Mouse (Mus musculus): ENCODE measurements at regions not wholly inside any gene's neighbourhood (a gene's known extent, or its start where the extent isn't known, plus 50 kb on each side); places are given as distances from the start of the nearest gene placed in this dataset.

DNA sequence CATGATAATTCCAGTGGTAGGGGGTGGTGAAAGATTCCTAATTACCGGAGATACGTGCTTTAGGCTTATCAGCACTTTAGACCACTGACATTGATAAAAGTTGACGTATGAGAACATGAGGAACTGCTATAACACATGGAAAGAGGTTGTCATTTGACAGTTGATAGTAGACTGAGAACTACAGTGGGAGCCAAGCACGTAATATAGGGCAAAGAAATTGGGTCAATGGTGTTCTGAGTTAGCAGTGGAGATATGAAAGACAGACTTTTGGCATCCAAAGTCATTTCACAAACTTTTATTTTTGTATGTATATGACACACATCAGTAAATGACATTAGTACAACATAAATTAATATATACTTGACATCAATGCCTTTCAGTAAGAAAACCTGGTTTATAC, 159.6 kb upstream of the Adamts3 start:
- TF ChIP-seq MAX (IDR thresholded peaks at IDR 0.05; ENCODE audit: low read depth), result no peak
- TF ChIP-seq MYOD1 (IDR thresholded peaks at IDR 0.05; ENCODE audit: control insufficient read depth in 1 of 3, insufficient read length in 2 of 3, low read depth in 2 of 3), result no peak
- no peak for TF ChIP-seq REST (IDR thresholded peaks at IDR 0.05; ENCODE audit: insufficient read depth, insufficient read length)
- no peak for TF ChIP-seq TCF12 (IDR thresholded peaks at IDR 0.05; ENCODE audit: insufficient read depth, poor library complexity, severe bottlenecking)
- no peak for TF ChIP-seq USF1 (IDR thresholded peaks at IDR 0.05; ENCODE audit: low read depth)
- TF ChIP-seq TCF3 (IDR thresholded peaks at IDR 0.05; ENCODE audit: insufficient read length, low read depth), result no peak
- TF ChIP-seq POLR2A (IDR thresholded peaks at IDR 0.05; ENCODE audit: insufficient read length, low read depth), result no peak
- no peak overlapping the region for H3ac ChIP-seq (ENCODE audit: control insufficient read depth, insufficient read length)

DNA sequence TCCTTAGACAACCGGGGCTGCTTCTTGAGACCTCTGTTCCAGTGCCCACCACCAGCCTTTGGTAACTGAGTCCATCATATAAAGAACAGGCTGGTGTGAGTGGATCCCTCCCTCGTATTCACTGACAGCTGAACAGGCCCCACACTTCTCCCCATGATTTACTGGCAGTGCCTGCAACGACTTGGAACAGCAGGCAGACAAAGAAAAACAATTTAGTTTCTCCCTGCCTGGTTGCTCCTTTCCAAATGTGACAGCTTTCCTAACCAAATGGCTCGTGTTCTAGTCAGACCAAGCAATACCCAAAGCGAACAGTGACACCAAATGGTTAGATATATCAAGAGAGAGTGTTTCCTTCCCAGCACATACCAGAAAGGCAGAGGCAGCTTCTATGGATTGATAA, 150.0 kb upstream of the Adamts3 start:
- Histone ChIP-seq H3K4me2 (ENCODE audit: low read depth) (no peak overlapping the region), H3K4me3 (no peak overlapping the region), H3K79me2 (ENCODE audit: control insufficient read depth, insufficient read depth) (no peaks in the 10 kb centered on the region), H3K27me3 (ENCODE audit: control insufficient read depth, insufficient read depth, insufficient read length) (no peaks in the 10 kb centered on the region), H3ac (ENCODE audit: control insufficient read depth, insufficient read length) (no peak overlapping the region), H3K36me3 (ENCODE audit: control insufficient read depth, insufficient read depth) (no peaks in the 10 kb centered on the region)
- TF ChIP-seq POLR2AphosphoS2 (IDR thresholded peaks at IDR 0.05; ENCODE audit: insufficient read length, low read depth) (no peak), POLR2A (IDR thresholded peaks at IDR 0.05; ENCODE audit: insufficient read length, low read depth) (no peak), SRF (IDR thresholded peaks at IDR 0.05; ENCODE audit: control insufficient read depth, insufficient read length, low read depth) (no peak), MAX (IDR thresholded peaks at IDR 0.05; ENCODE audit: low read depth) (no peak)

More for the DNA sequence above, 159.6 kb upstream of the Adamts3 start:
- Histone ChIP-seq H3K4me2 (ENCODE audit: low read depth) (no peak overlapping the region), H3K4me3 (no peak overlapping the region), H3K27me3 (ENCODE audit: control insufficient read depth, insufficient read depth, insufficient read length) (no peaks in the 10 kb centered on the region), H3K79me2 (ENCODE audit: control insufficient read depth, insufficient read depth) (no peaks in the 10 kb centered on the region), H3K36me3 (ENCODE audit: control insufficient read depth, insufficient read depth) (no peaks in the 10 kb centered on the region)

DNA sequence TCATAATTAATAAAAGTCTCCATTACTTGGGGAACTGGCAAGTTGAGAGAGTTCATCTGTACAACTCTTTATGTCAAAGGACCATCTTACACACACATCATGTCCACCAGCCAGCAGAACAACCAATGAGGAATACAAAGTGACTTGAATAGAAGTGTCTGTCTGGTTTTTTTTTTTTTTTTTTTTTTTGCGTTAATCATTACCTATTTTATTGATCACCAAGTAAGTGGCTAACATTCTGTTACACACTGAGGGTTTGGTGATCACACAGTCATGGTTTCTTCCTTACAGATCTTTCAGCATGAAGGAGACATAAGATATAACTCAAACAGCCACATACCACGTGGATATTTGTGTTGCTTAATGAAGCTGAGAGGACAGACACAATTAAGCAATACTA, 147.6 kb upstream of the Adamts3 start:
- Histone ChIP-seq H3K4me3 (no peak overlapping the region), H3K27me3 (ENCODE audit: control insufficient read depth, insufficient read depth, insufficient read length) (no peaks in the 10 kb centered on the region), H3ac (ENCODE audit: control insufficient read depth, insufficient read length) (no peak overlapping the region), H3K36me3 (ENCODE audit: control insufficient read depth, insufficient read depth) (no peaks in the 10 kb centered on the region), H3K79me2 (ENCODE audit: control insufficient read depth, insufficient read depth) (no peaks in the 10 kb centered on the region), H3K4me2 (ENCODE audit: low read depth) (no peak overlapping the region)
- no peak for TF ChIP-seq USF1 (IDR thresholded peaks at IDR 0.05; ENCODE audit: low read depth)
- no peak for TF ChIP-seq E2F4 (IDR thresholded peaks at IDR 0.05; ENCODE audit: insufficient read depth)
- TF ChIP-seq TCF12 (IDR thresholded peaks at IDR 0.05; ENCODE audit: insufficient read depth, poor library complexity, severe bottlenecking), result no peak
- no peak for TF ChIP-seq MYOG (IDR thresholded peaks at IDR 0.05; ENCODE audit: control insufficient read depth in 1 of 3, insufficient read depth in 1 of 3, insufficient read length in 2 of 3, low read depth in 2 of 3)
- no peak for TF ChIP-seq POLR2AphosphoS2 (IDR thresholded peaks at IDR 0.05; ENCODE audit: insufficient read length, low read depth)
- no peak for TF ChIP-seq TCF3 (IDR thresholded peaks at IDR 0.05; ENCODE audit: insufficient read length, low read depth)
- no peak for TF ChIP-seq POLR2A (IDR thresholded peaks at IDR 0.05; ENCODE audit: insufficient read length, low read depth)
- no peak for TF ChIP-seq SRF (IDR thresholded peaks at IDR 0.05; ENCODE audit: control insufficient read depth, insufficient read length, low read depth)
- no peak for TF ChIP-seq REST (IDR thresholded peaks at IDR 0.05; ENCODE audit: insufficient read depth, insufficient read length)

DNA sequence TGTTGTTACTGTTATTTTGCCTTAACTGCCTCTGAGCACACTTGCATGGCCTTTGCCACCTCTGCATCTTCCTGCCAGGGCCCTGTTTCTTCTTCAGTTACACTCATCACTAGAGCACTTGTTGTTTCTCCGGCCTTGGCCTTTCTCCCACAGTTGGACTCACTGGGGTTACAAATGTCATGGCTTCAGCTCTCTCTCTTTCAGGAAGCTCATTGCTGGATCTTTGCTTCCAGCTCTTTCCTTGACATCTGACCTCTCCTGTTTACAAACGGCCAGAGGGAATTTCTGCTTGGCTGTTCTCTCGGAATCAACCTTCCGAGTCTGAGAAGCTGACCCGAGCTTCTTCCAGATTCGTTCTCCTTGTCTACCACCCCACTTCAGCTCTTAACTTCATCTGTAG, 146.6 kb upstream of the Adamts3 start:
- Histone ChIP-seq H3K4me2 (ENCODE audit: low read depth) (no peak overlapping the region), H3ac (ENCODE audit: control insufficient read depth, insufficient read length) (no peak overlapping the region), H3K27me3 (ENCODE audit: control insufficient read depth, insufficient read depth, insufficient read length) (no peaks in the 10 kb centered on the region), H3K36me3 (ENCODE audit: control insufficient read depth, insufficient read depth) (no peaks in the 10 kb centered on the region), H3K79me2 (ENCODE audit: control insufficient read depth, insufficient read depth) (no peaks in the 10 kb centered on the region), H3K4me3 (no peak overlapping the region)
- TF ChIP-seq MYOG (IDR thresholded peaks at IDR 0.05; ENCODE audit: control insufficient read depth in 1 of 3, insufficient read depth in 1 of 3, insufficient read length in 2 of 3, low read depth in 2 of 3) (no peak), MYOD1 (IDR thresholded peaks at IDR 0.05; ENCODE audit: control insufficient read depth in 1 of 3, insufficient read length in 2 of 3, low read depth in 2 of 3) (no peak), TCF12 (IDR thresholded peaks at IDR 0.05; ENCODE audit: insufficient read depth, poor library complexity, severe bottlenecking) (no peak), CEBPB (IDR thresholded peaks at IDR 0.05; ENCODE audit: insufficient read depth, poor library complexity, severe bottlenecking) (no peak), REST (IDR thresholded peaks at IDR 0.05; ENCODE audit: insufficient read depth, insufficient read length) (no peak), MAX (IDR thresholded peaks at IDR 0.05; ENCODE audit: low read depth) (no peak), USF1 (IDR thresholded peaks at IDR 0.05; ENCODE audit: low read depth) (no peak), POLR2A (IDR thresholded peaks at IDR 0.05; ENCODE audit: insufficient read length, low read depth) (no peak), SRF (IDR thresholded peaks at IDR 0.05; ENCODE audit: control insufficient read depth, insufficient read length, low read depth) (no peak), E2F4 (IDR thresholded peaks at IDR 0.05; ENCODE audit: insufficient read depth) (no peak), POLR2AphosphoS2 (IDR thresholded peaks at IDR 0.05; ENCODE audit: insufficient read length, low read depth) (no peak), TCF3 (IDR thresholded peaks at IDR 0.05; ENCODE audit: insufficient read length, low read depth) (no peak)

DNA sequence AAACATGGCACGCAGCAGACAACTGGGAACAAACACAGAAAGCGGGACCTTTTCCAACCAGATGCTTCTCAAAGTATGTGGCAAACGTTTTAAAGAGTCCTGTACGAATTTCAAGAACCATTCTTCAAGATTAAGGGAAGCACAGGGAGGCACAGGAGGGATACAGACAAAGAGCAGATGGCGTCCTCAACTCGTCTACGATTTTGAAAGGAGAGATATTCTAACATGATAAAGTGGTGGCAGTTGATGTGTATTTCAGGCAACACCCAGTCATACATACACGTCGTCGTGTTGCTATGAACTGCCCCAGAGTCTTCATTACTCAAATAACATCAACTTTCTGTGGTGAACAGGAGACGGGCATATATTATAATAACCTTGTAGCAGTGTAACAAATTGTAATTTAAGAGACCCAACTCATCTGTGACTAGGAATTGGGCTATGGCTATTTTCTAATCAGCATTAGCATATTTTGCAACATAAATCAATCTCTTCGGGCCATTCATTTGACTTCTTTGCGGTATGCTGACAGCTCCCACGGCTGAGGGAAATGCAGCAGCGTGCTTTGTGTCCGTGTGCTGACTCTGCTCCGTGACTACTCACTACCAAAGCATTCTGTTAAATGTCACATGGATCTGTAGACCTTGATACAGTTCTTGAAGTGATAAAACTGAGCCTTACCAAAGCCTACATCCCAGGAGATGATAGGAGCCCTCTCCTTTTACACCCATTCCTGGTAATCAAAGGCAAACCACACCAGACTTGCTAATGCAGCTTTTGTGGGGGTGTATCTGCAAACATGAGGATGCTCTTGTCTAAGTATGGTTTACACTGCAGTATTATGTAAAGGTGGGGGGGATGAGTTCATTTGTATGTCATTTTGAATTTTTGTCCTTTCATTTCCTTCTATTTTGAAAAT, 144.0 kb upstream of the Adamts3 start:
- Histone ChIP-seq H3K27me3 (ENCODE audit: control insufficient read depth, insufficient read depth, insufficient read length) (no peaks in the 10 kb centered on the region), H3K79me2 (ENCODE audit: control insufficient read depth, insufficient read depth) (no peaks in the 10 kb centered on the region), H3K36me3 (ENCODE audit: control insufficient read depth, insufficient read depth) (no peaks in the 10 kb centered on the region), H3ac (ENCODE audit: control insufficient read depth, insufficient read length) (no peak overlapping the region), H3K4me3 (no peak overlapping the region), H3K4me2 (ENCODE audit: low read depth) (no peak overlapping the region)
- TF ChIP-seq MYOD1 (IDR thresholded peaks at IDR 0.05; ENCODE audit: control insufficient read depth in 1 of 3, insufficient read length in 2 of 3, low read depth in 2 of 3) (no peak), TCF3 (IDR thresholded peaks at IDR 0.05; ENCODE audit: insufficient read length, low read depth) (no peak), SRF (IDR thresholded peaks at IDR 0.05; ENCODE audit: control insufficient read depth, insufficient read length, low read depth) (no peak), MYOG (IDR thresholded peaks at IDR 0.05; ENCODE audit: control insufficient read depth in 1 of 3, insufficient read depth in 1 of 3, insufficient read length in 2 of 3, low read depth in 2 of 3) (no peak), USF1 (IDR thresholded peaks at IDR 0.05; ENCODE audit: low read depth) (no peak), E2F4 (IDR thresholded peaks at IDR 0.05; ENCODE audit: insufficient read depth) (no peak), MAX (IDR thresholded peaks at IDR 0.05; ENCODE audit: low read depth) (no peak), TCF12 (IDR thresholded peaks at IDR 0.05; ENCODE audit: insufficient read depth, poor library complexity, severe bottlenecking) (no peak), POLR2A (IDR thresholded peaks at IDR 0.05; ENCODE audit: insufficient read length, low read depth) (no peak), REST (IDR thresholded peaks at IDR 0.05; ENCODE audit: insufficient read depth, insufficient read length) (no peak), POLR2AphosphoS2 (IDR thresholded peaks at IDR 0.05; ENCODE audit: insufficient read length, low read depth) (no peak), CEBPB (IDR thresholded peaks at IDR 0.05; ENCODE audit: insufficient read depth, poor library complexity, severe bottlenecking) (no peak)
